Mouse (Mus musculus) heart, adult 8-10 months (tissue): ENCODE measurements at regions not wholly inside any gene's neighbourhood (a gene's known extent, or its start where the extent isn't known, plus 50 kb on each side); places are given as distances from the start of the nearest gene placed in this dataset.

Experiments
- DNase-seq: peaks from one replicate; pipeline ENCODE4 v3.0.0; 2022; ENCODE audit warnings: low spot score

- peak; percentile 2 for DNase-seq
Observed at GRCm38 (mm10) chr2:136449265-136449664, 52.4 kb upstream of the Ankef1 start.
